Mouse (Mus musculus): Measurements from ENCODE around the gene Ppp1r18. TPM values are rescaled to one million over a fixed set of nuclear protein-coding genes. Genes with fewer than 3 reads are reported as not detected.

Ppp1r18 gene
- total RNA-seq, 2 experiments from 2014 or later: 20.5 to 49.8 TPM

Other genes with a start within 250 kb of the Ppp1r18 start
- gene Gm9573, start 239.0 kb upstream of the Ppp1r18 start, total RNA-seq (2015): not detected in 2 replicates
- not detected in 2 replicates for gene Gm9573, start 239.0 kb upstream of the Ppp1r18 start, total RNA-seq (2017)
- not detected in 2 replicates for gene Mucl3, start 221.9 kb upstream of the Ppp1r18 start, total RNA-seq (2015)
- not detected in 2 replicates for gene Mucl3, start 221.9 kb upstream of the Ppp1r18 start, total RNA-seq (2017)
- gene Vars2, start 198.0 kb upstream of the Ppp1r18 start, total RNA-seq (2015): 5.7 and 11.4 TPM in 2 replicates
- gene Vars2, start 198.0 kb upstream of the Ppp1r18 start, total RNA-seq (2017): 12.7 and 14.9 TPM in 2 replicates
- gene Gtf2h4, start 191.9 kb upstream of the Ppp1r18 start, total RNA-seq (2015): 26.2 and 31.8 TPM in 2 replicates
- 24.8 and 29.5 TPM in 2 replicates for gene Gtf2h4, start 191.9 kb upstream of the Ppp1r18 start, total RNA-seq (2017)
- 0.15 TPM in 1 of 2 replicates, not detected in the other for gene Ddr1, start 161.0 kb upstream of the Ppp1r18 start, total RNA-seq (2015)
- 0.25 TPM in 1 of 2 replicates, not detected in the other for gene Ddr1, start 161.0 kb upstream of the Ppp1r18 start, total RNA-seq (2017)
- 28.1 and 41.7 TPM in 2 replicates for gene Ier3, start 43.9 kb upstream of the Ppp1r18 start, total RNA-seq (2015)
- 24.6 and 33.1 TPM in 2 replicates for gene Ier3, start 43.9 kb upstream of the Ppp1r18 start, total RNA-seq (2017)
- 52.9 and 58.3 TPM in 2 replicates for gene Flot1, start 42.4 kb upstream of the Ppp1r18 start, total RNA-seq (2015)
- gene Flot1, start 42.4 kb upstream of the Ppp1r18 start, total RNA-seq (2017): 65.1 and 74.4 TPM in 2 replicates
- 871 and 938 TPM in 2 replicates for gene Tubb5, start 27.3 kb upstream of the Ppp1r18 start, total RNA-seq (2015)
- 947 and 991 TPM in 2 replicates for gene Tubb5, start 27.3 kb upstream of the Ppp1r18 start, total RNA-seq (2017)
- gene Mdc1, start 24.1 kb upstream of the Ppp1r18 start, total RNA-seq (2015): 77.6 and 77.8 TPM in 2 replicates
- gene Mdc1, start 24.1 kb upstream of the Ppp1r18 start, total RNA-seq (2017): 17.5 and 17.6 TPM in 2 replicates
- 47.4 and 64.5 TPM in 2 replicates for gene Nrm, start 4.3 kb upstream of the Ppp1r18 start, total RNA-seq (2015)
- 43.1 and 50.1 TPM in 2 replicates for gene Nrm, start 4.3 kb upstream of the Ppp1r18 start, total RNA-seq (2017)
- gene Dhx16, start 14.2 kb downstream of the Ppp1r18 start, total RNA-seq (2015): 100 and 110 TPM in 2 replicates
- gene Dhx16, start 14.2 kb downstream of the Ppp1r18 start, total RNA-seq (2017): 78.2 and 82.0 TPM in 2 replicates
- gene 2310061I04Rik, start 31.8 kb downstream of the Ppp1r18 start, total RNA-seq (2015): 38.8 and 51.8 TPM in 2 replicates
- gene 2310061I04Rik, start 31.8 kb downstream of the Ppp1r18 start, total RNA-seq (2017): 4.5 and 7.5 TPM in 2 replicates
- 6.0 and 8.8 TPM in 2 replicates for gene Atat1, start 44.5 kb downstream of the Ppp1r18 start, total RNA-seq (2015)
- 4.6 and 10.7 TPM in 2 replicates for gene Atat1, start 44.5 kb downstream of the Ppp1r18 start, total RNA-seq (2017)
- gene Mrps18b, start 50.8 kb downstream of the Ppp1r18 start, total RNA-seq (2015): 96.2 and 142 TPM in 2 replicates
- 68.3 and 76.4 TPM in 2 replicates for gene Mrps18b, start 50.8 kb downstream of the Ppp1r18 start, total RNA-seq (2017)
- gene Ppp1r10, start 50.8 kb downstream of the Ppp1r18 start, total RNA-seq (2015): 75.7 and 80.1 TPM in 2 replicates
- 121 and 126 TPM in 2 replicates for gene Ppp1r10, start 50.8 kb downstream of the Ppp1r18 start, total RNA-seq (2017)
- gene Abcf1, start 104.2 kb downstream of the Ppp1r18 start, total RNA-seq (2015): 46.1 and 50.1 TPM in 2 replicates
- gene Abcf1, start 104.2 kb downstream of the Ppp1r18 start, total RNA-seq (2017): 150 and 251 TPM in 2 replicates
- 10.0 and 12.4 TPM in 2 replicates for gene Gnl1, start 114.3 kb downstream of the Ppp1r18 start, total RNA-seq (2015)
- 18.5 and 27.3 TPM in 2 replicates for gene Gnl1, start 114.3 kb downstream of the Ppp1r18 start, total RNA-seq (2017)
- gene Prr3, start 114.6 kb downstream of the Ppp1r18 start, total RNA-seq (2015): 18.5 and 20.3 TPM in 2 replicates
- gene Prr3, start 114.6 kb downstream of the Ppp1r18 start, total RNA-seq (2017): 11.9 and 13.3 TPM in 2 replicates
- gene H2-T24, start 155.0 kb downstream of the Ppp1r18 start, total RNA-seq (2015): 2.5 and 2.7 TPM in 2 replicates
- 12.6 and 13.0 TPM in 2 replicates for gene H2-T24, start 155.0 kb downstream of the Ppp1r18 start, total RNA-seq (2017)
- 57.1 and 77.2 TPM in 2 replicates for gene H2-T23, start 167.3 kb downstream of the Ppp1r18 start, total RNA-seq (2015)
- 65.6 and 67.5 TPM in 2 replicates for gene H2-T23, start 167.3 kb downstream of the Ppp1r18 start, total RNA-seq (2017)
- 31.2 and 31.9 TPM in 2 replicates for gene H2-T22, start 177.2 kb downstream of the Ppp1r18 start, total RNA-seq (2015)
- gene H2-T22, start 177.2 kb downstream of the Ppp1r18 start, total RNA-seq (2017): 37.9 and 39.7 TPM in 2 replicates
- gene Gm6034, start 177.4 kb downstream of the Ppp1r18 start, total RNA-seq (2015): not detected in 2 replicates
- gene Gm6034, start 177.4 kb downstream of the Ppp1r18 start, total RNA-seq (2017): not detected in 2 replicates
- gene Gm11127, start 192.8 kb downstream of the Ppp1r18 start, total RNA-seq (2015): not detected in 2 replicates
- not detected in 2 replicates for gene Gm11127, start 192.8 kb downstream of the Ppp1r18 start, total RNA-seq (2017)